13 mouse cellular contexts compared by ENCODE assay signal in genomic region chrX:99974381-99974780, GRCm38 (mm10). TPM values are rescaled to one million over a fixed set of nuclear protein-coding genes. Genes with fewer than 3 reads are reported as not detected.
A peak's percentile ranks its signal among the peaks of the same experiment; 100 is the strongest.
DNase-seq lines count a peak whose midpoint lies in the region; ATAC-seq and TF ChIP-seq lines count a peak whose summit lies in the region.
"Had no signal": no experiment of that assay in that cellular context is flagged by ENCODE, and none has a peak within 500 bp of the region (broad histone marks: within the 10 kb centered on the region; RNA-seq: fewer than 3 reads in every experiment).

No protein-coding gene starts in this region.

- H3K4me1 ChIP-seq in forebrain, embryonic 10.5 days, result peaks cover 16% of the 10 kb centered on the region
- peaks cover 5% of the 10 kb centered on the region for H3K4me1 ChIP-seq in forebrain, embryonic 15.5 days
- no peaks in the 10 kb centered on the region for H3K4me1 ChIP-seq in cortical plate, adult 2 months (ENCODE audit: control insufficient read depth, insufficient read depth, low read length)
- peaks cover 17% of the 10 kb centered on the region for H3K4me1 ChIP-seq in limb, embryonic 10.5 days
- H3K4me1 ChIP-seq in midbrain, embryonic 14.5 days (ENCODE audit: control insufficient read depth, insufficient read depth, low read length), result no peaks in the 10 kb centered on the region
- H3K4me1 ChIP-seq: hindbrain, embryonic 12.5 days; liver, embryonic 12.5 days; stomach, embryonic 15.5 days had no signal

- 64% methylated on average over 3 of the region's 3 CpGs for WGBS in forebrain, embryonic 10.5 days
- WGBS in forebrain, embryonic 15.5 days, result 46% methylated on average over 3 of the region's 3 CpGs
- 38% methylated on average over 3 of the region's 3 CpGs for WGBS in limb, embryonic 10.5 days
- WGBS in midbrain, embryonic 14.5 days, result 61% methylated on average over 3 of the region's 3 CpGs

- DNase-seq in forebrain, embryonic 10.5 days (ENCODE audit: extremely low spot score, low spot score), result peak; percentile 15
- DNase-seq in gastrocnemius, postnatal 14 days, result peak; percentile 4
- DNase-seq in limb, embryonic 10.5 days (ENCODE audit: low spot score), result no peak
- no peak for DNase-seq in lung, postnatal 14 days
- no peak for DNase-seq in adrenal gland, postnatal 4 days (ENCODE audit: low spot score in 2 of 2)
- DNase-seq in midbrain, embryonic 14.5 days, result no peak

- intact Hi-C loops in gastrocnemius, postnatal 14 days (cut with DNase I; ENCODE audit: low total_unique reads), result loop anchor here (10.0 kb wide), 1 partner anchor 110 kb away; no protein-coding TSS in a partner anchor

- H3K4me2 ChIP-seq in forebrain, embryonic 15.5 days (replicated peaks), result no peak overlapping the region; the same call in 1 of the 2 replicates
- H3K4me2 ChIP-seq in midbrain, embryonic 14.5 days (ENCODE audit: low read length), result no peak overlapping the region

- H3K9ac ChIP-seq in forebrain, embryonic 15.5 days (replicated peaks), result no peak overlapping the region
- no peak overlapping the region for H3K9ac ChIP-seq in midbrain, embryonic 14.5 days (replicated peaks; ENCODE audit: low read length)
- H3K9ac ChIP-seq: hindbrain, embryonic 12.5 days; liver, embryonic 12.5 days; stomach, embryonic 15.5 days had no signal

- no peak for TF ChIP-seq CTCF in cortical plate, adult 2 months (IDR thresholded peaks at IDR 0.05; ENCODE audit: extremely low read depth, insufficient read depth, low read length)

- H3K27me3 ChIP-seq in forebrain, embryonic 10.5 days (ENCODE audit: poor library complexity, severe bottlenecking), result peaks cover 92% of the 10 kb centered on the region
- no peaks in the 10 kb centered on the region for H3K27me3 ChIP-seq in forebrain, embryonic 15.5 days
- H3K27me3 ChIP-seq in limb, embryonic 10.5 days (ENCODE audit: low read depth, poor library complexity, severe bottlenecking), result peaks cover 95% of the 10 kb centered on the region
- peaks cover 12% of the 10 kb centered on the region; the same call in 1 of the 2 replicates for H3K27me3 ChIP-seq in midbrain, embryonic 14.5 days (ENCODE audit: control insufficient read depth, insufficient read depth, low read length)

- H3K36me3 ChIP-seq in forebrain, embryonic 10.5 days (replicated peaks), result no peaks in the 10 kb centered on the region
- H3K36me3 ChIP-seq in forebrain, embryonic 15.5 days, result no peaks in the 10 kb centered on the region
- H3K36me3 ChIP-seq in limb, embryonic 10.5 days, result no peaks in the 10 kb centered on the region
- H3K36me3 ChIP-seq in midbrain, embryonic 14.5 days (ENCODE audit: control insufficient read depth, insufficient read depth, low read length), result no peaks in the 10 kb centered on the region
- H3K36me3 ChIP-seq: hindbrain, embryonic 12.5 days; liver, embryonic 12.5 days; stomach, embryonic 15.5 days had no signal

- 0 out of 2 replicates have a peak overlapping the region, but pooled peaks have one; percentile 77 for H3K27ac ChIP-seq in forebrain, embryonic 10.5 days
- no peak overlapping the region for H3K27ac ChIP-seq in forebrain, embryonic 15.5 days (replicated peaks)
- no peak overlapping the region for H3K27ac ChIP-seq in cortical plate, adult 2 months (ENCODE audit: insufficient read depth, low read length)
- peak overlapping the region; percentile 56; the same call in 1 of the 2 replicates for H3K27ac ChIP-seq in limb, embryonic 10.5 days
- no peak overlapping the region for H3K27ac ChIP-seq in midbrain, embryonic 14.5 days (replicated peaks; ENCODE audit: low read depth, low read length)
- H3K27ac ChIP-seq: hindbrain, embryonic 12.5 days; liver, embryonic 12.5 days; macrophage; stomach, embryonic 15.5 days had no signal

- no peak for TF ChIP-seq POLR2A in cortical plate, adult 2 months (IDR thresholded peaks at IDR 0.05; ENCODE audit: extremely low read depth, insufficient read depth, low read length)

- no peak for ATAC-seq in forebrain, embryonic 15.5 days (replicated peaks)
- no peak for ATAC-seq in midbrain, embryonic 14.5 days (ENCODE audit: low FRiP score, low TSS enrichment)
- ATAC-seq: activated CD4-positive, CD25-positive, alpha-beta regulatory T cell, adult 4 months had no signal

- H3K4me3 ChIP-seq in forebrain, embryonic 10.5 days, result peak overlapping the region; percentile 61; the same call in 1 of the 2 replicates
- H3K4me3 ChIP-seq in forebrain, embryonic 15.5 days, result no peak overlapping the region
- H3K4me3 ChIP-seq in cortical plate, adult 2 months (ENCODE audit: insufficient read depth, low read length), result peak overlapping the region; percentile 88; the same call in 1 of the 2 replicates
- no peak overlapping the region for H3K4me3 ChIP-seq in limb, embryonic 10.5 days
- no peak overlapping the region for H3K4me3 ChIP-seq in midbrain, embryonic 14.5 days (replicated peaks; ENCODE audit: low read depth, low read length)

- no peaks in the 10 kb centered on the region for H3K9me3 ChIP-seq in forebrain, embryonic 10.5 days
- no peaks in the 10 kb centered on the region for H3K9me3 ChIP-seq in forebrain, embryonic 15.5 days
- H3K9me3 ChIP-seq in limb, embryonic 10.5 days (replicated peaks), result no peaks in the 10 kb centered on the region
- H3K9me3 ChIP-seq in midbrain, embryonic 14.5 days (ENCODE audit: control insufficient read depth, low read length), result no peaks in the 10 kb centered on the region
- H3K9me3 ChIP-seq: hindbrain, embryonic 12.5 days; liver, embryonic 12.5 days; stomach, embryonic 15.5 days had no signal

RNA-seq across cellular contexts. Expression of gene Eda, which starts 1.0 kb away (rescaled TPM):
- polyA plus RNA-seq in forebrain, embryonic 10.5 days (2016; fragmentation: Nextera tagmentation; extraction: Ambion mirVana), result 1.7 and 1.8 TPM in 2 replicates
- polyA plus RNA-seq in forebrain, embryonic 15.5 days (2015; fragmentation: Nextera tagmentation; extraction: Ambion mirVana), result 1.5 and 2.1 TPM in 2 replicates
- polyA plus RNA-seq in cortical plate, adult 2 months (2012; rRNA removed), result 3.1 and 3.4 TPM in 2 replicates
- total RNA-seq in gastrocnemius, postnatal 14 days (2021), result 1 to 10 TPM; 4.8 to 7.9 TPM
- polyA plus RNA-seq in limb, embryonic 10.5 days (2016; fragmentation: Nextera tagmentation; extraction: Ambion mirVana), result 2.0 and 2.4 TPM in 2 replicates
- total RNA-seq in adrenal gland, postnatal 4 days (2021), result 10 to 100 TPM; 11.4 to 14.4 TPM
- polyA plus RNA-seq in midbrain, embryonic 14.5 days (2014; fragmentation: Nextera tagmentation; extraction: Ambion mirVana), result 1.4 and 2.1 TPM in 2 replicates
- polyA plus RNA-seq: macrophage had no signal

Comparison
In these comparisons a context has a peak if more than half of its experiments do, and no peak if none do; other contexts are left out.
1. H3K27ac ChIP-seq: peak in forebrain, embryonic 10.5 days (single experiment) and limb, embryonic 10.5 days (single experiment); none in forebrain, embryonic 15.5 days (single experiment), cortical plate, adult 2 months (single experiment) and midbrain, embryonic 14.5 days (single experiment).
2. H3K4me3 ChIP-seq: peak in forebrain, embryonic 10.5 days (single experiment) and cortical plate, adult 2 months (single experiment); none in forebrain, embryonic 15.5 days (single experiment), limb, embryonic 10.5 days (single experiment) and midbrain, embryonic 14.5 days (single experiment).
3. DNase-seq: peak in forebrain, embryonic 10.5 days (single experiment) and gastrocnemius, postnatal 14 days (single experiment); none in limb, embryonic 10.5 days (single experiment), lung, postnatal 14 days (single experiment), adrenal gland, postnatal 4 days (0 of 2) and midbrain, embryonic 14.5 days (single experiment).